Mouse (Mus musculus) adrenal gland, postnatal 4 days (tissue): ENCODE measurements around the gene Arfgef3. TPM values are rescaled to one million over a fixed set of nuclear protein-coding genes. Genes with fewer than 3 reads are reported as not detected.
A peak's percentile ranks its signal among the peaks of the same experiment; 100 is the strongest.

ENCODE experiments used
- DNase-seq, 2 experiments: peaks; one replicate each; pipeline ENCODE4 v3.0.0; 2021 to 2022; ENCODE audit warnings: low spot score in 2 of 2, mixed read lengths in 2 of 2
- long read RNA-seq, 2 experiments: library from polyadenylated mRNA; stranded (forward); transcript quantifications; one replicate each; pipeline ENCODE4 v2.0.0; 2021
- total RNA-seq, 2 experiments: library from RNA; stranded (reverse); gene quantifications; 2 replicates each; pipeline ENCODE4 v1.2.3; 2021

Arfgef3 gene
- 10 to 100 TPM in 1 of 2 experiments, 1 to 10 TPM in 1; 8.5 to 11.5 TPM for total RNA-seq
- long read RNA-seq, experiment 1 = 0 reads
- long read RNA-seq, experiment 2, partial matches to known transcripts = 0 of 3 reads
- long read RNA-seq, experiment 2, other reads (novel, unspliced or antisense) = 3 of 3 reads

- peak; percentile 23 to 26 for DNase-seq
These were observed at the start of gene Arfgef3 for GRCm38 (mm10) chr10:18743286-18744142. Gene Arfgef3 (minus strand): TSS chr10:18743949.

- no peak for DNase-seq
These were observed 46.3 kb upstream of the Arfgef3 start for GRCm38 (mm10) chr10:18790063-18790462.

DNA sequence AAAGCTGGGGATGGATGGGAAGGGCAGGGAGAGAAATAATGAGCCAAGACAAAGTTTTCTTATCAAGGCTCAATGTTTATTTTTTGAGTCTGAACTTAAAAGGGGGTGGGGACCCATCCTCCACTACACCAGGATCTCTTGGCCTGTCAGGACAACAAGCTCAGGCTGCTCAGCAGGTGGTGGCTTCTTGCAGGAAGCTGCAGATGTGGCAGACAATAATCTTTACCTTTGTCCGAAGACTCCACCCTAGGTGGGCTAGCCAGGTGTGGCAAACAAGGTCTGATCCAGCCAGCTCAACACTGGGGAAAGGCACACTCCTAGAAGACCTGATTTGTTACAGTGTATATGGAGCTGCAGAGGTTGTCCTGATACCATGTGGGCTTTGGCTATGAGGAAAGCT is 44.9 kb upstream of the Arfgef3 start:
- no peak for DNase-seq

DNA sequence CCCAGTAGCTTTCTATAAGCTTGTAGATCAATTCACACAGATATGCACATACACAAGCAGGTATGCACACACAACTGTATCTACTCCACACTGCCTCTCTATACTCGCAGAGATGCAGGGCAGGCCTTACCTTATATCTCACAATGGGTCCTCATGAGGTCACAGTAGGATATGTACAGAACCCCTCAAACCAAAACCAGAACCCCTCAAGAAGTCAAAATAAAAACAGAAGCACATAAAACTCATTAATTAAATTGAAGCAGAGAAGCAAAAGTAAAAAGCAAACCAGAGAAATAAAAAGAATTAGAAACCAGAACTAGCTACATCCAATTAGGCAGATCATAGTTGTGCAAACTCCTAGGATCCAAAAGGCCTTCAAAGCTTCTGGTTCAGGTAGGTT is 42.9 kb upstream of the Arfgef3 start, which contains the start of gene Gm4922:
TSS of gene Gm4922 (minus strand) at position 101 of the 400 bp plus-strand sequence.
- no peak for DNase-seq

GRCm38 (mm10) chr10:18777546-18777945 is 33.8 kb upstream of the Arfgef3 start:
- DNase-seq = no peak

DNA sequence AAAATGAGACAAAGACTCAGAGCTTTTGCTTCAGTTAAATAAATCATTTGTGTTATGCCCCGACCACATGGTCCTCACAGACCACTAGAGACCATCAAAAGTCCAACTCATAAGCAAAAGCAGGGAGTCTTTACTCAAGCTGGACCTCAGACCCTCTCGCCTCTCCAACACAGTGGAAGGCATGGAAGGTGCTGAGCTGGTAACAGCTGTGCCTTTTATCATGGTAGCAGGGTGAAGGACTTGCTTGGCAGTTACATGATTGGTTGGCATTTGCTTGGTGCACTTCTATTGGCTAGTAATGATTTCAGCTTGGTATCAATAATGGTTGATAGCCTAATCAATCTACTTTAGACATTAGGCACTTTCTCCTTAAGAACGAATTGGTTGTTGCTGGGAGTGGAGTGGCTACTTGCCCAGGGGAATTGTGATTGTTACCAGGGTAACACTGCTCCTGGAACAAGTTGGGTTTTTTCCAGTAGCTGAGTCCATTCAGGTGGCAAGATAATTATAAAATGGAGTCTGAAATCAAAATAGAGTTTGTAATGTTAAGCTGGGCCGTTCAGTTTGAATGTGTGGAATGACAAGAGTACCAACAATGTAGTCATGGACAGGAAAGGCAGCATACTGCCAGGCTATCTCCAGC is 28.9 kb upstream of the Arfgef3 start:
- no peak for DNase-seq

GRCm38 (mm10) chr10:18769909-18770308 is 26.2 kb upstream of the Arfgef3 start:
- no peak for DNase-seq

GRCm38 (mm10) chr10:18760241-18760640 is 16.5 kb upstream of the Arfgef3 start:
- DNase-seq = no peak

- DNase-seq = no peak
These were observed 6.3 kb upstream of the Arfgef3 start for GRCm38 (mm10) chr10:18750057-18750456.

DNA sequence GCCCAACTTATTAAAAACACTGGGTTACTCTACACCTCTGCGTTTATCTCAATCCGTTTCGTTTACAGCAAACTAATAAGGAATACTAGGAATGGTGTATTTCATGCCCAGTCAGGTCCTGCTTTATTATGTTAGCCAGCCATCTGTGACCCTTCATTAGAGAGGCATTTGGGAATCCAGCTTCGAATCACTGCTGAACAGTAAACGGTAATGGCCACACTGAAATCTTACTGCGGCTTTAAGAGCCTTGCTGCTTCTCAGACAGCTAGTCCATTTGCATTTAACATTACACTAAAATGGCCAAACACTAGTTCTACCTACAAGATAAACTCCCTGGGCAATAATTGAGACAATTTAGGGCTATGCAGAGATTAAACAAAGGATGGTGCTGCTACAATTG is 1.7 kb downstream of the Arfgef3 start:
- no peak for DNase-seq

DNA sequence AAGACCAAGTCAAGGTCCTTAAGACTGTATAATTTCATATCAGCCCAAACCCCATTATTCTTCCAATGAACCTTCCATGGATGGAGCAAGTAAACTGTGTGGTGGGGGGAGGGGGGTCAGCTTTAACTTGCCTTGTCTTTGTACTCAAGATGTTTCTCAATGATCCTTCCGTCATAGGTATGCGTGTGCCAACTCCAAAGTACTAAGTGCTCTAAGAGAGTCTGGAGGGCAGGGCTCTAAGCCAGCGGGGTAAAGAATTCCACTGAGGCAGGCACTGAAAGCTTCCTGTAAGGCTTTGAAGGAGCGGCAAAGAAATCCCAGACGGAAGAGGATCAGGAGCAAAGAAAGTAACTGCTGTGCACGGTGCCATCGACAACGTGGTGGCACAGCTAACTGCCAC is 2.7 kb downstream of the Arfgef3 start:
- no peak for DNase-seq

GRCm38 (mm10) chr10:18728548-18728947 is 15.2 kb downstream of the Arfgef3 start:
- DNase-seq = no peak

- DNase-seq = no peak
These were observed 32.3 kb downstream of the Arfgef3 start for GRCm38 (mm10) chr10:18711436-18711835.

- no peak for DNase-seq
These were observed 32.8 kb downstream of the Arfgef3 start for GRCm38 (mm10) chr10:18710949-18711348.

- no peak for DNase-seq
These were observed 33.9 kb downstream of the Arfgef3 start for GRCm38 (mm10) chr10:18709836-18710235.

GRCm38 (mm10) chr10:18708641-18709040 is 35.1 kb downstream of the Arfgef3 start:
- no peak for DNase-seq

- DNase-seq = no peak
These were observed 39.2 kb downstream of the Arfgef3 start for GRCm38 (mm10) chr10:18704393-18705120.

DNA sequence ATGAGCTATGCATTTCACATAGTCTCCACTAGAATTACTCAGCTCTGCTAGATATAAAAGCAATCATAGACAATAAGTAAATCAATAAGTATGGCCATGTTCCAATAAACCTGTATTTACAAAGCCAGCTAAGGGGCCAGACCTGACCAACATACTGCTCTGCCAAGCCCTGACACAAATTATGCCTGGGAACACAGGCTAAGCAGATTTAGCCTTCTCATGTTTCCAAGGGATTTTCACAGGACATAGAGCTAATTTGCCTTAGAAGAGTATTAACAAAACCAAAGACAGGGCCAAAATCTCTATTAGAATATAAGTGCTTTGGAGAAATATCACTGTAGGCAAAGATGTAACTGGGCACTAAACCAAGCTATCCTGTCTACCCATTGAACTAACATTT is 42.2 kb downstream of the Arfgef3 start:
- DNase-seq = no peak

DNA sequence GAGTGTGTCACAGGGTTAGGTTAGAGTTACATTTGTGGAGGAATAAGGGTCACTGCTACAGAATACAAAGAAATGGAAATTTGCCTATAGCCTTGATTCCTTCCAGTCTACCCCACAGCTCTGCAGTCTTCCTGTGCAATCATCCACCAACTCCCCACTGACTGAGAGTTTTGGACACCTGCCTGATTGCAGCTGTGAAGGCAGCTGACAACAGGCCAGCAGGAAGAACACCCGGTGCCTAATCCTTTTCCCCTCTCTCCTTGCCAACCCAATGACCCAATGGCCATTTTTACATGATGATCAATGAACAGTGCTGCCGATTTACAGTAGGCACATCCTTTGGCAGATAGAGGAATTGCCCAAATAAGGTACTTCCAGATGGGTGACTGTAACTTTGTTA is 43.6 kb downstream of the Arfgef3 start:
- no peak for DNase-seq

GRCm38 (mm10) chr10:18699151-18699550 is 44.6 kb downstream of the Arfgef3 start:
- no peak for DNase-seq

DNA sequence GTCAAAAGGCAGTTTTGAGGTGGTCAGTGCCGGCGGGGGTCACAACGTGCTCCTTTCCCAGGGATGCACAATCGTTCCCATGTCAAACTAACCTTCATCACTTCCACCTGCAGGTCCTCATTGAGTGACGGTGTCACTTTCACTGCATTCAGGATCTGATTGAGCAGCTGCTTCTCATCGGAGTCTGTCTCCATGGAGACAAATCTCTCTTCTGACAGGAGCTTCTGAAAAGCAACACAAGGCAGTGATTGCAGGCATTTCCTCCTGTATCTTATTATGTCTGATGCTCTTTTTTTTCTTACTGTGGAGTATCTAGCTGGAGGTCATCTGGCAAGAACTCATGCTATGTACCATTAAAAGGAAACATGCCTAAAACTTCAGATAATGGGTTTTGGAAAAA is 47.3 kb downstream of the Arfgef3 start:
- DNase-seq = no peak

GRCm38 (mm10) chr10:18688234-18688633 is 55.5 kb downstream of the Arfgef3 start:
- DNase-seq = no peak
